In genomic region chr15:9131499-9131888, GRCm38 (mm10) we compare ENCODE assay signal across 13 mouse cellular contexts. TPM values are rescaled to one million over a fixed set of nuclear protein-coding genes. Genes with fewer than 3 reads are reported as not detected.
DNase-seq lines count a peak whose midpoint lies in the region; ATAC-seq and TF ChIP-seq lines count a peak whose summit lies in the region.
"Had no signal": no experiment of that assay in that cellular context is flagged by ENCODE, and none has a peak within 500 bp of the region (broad histone marks: within the 10 kb centered on the region; RNA-seq: fewer than 3 reads in every experiment).

No protein-coding gene starts in this region.

- 85% methylated on average over 4 of the region's 4 CpGs for WGBS in heart, embryonic 10.5 days
- WGBS in spleen, adult 2 months: 68% methylated on average over 4 of the region's 4 CpGs
- 67% methylated on average over 4 of the region's 4 CpGs for WGBS in liver, embryonic 13.5 days (ENCODE audit: insufficient replicate concordance)
- 54% methylated on average over 4 of the region's 4 CpGs for WGBS in stomach, postnatal 0 days

- no peaks in the 10 kb centered on the region for H3K9me3 ChIP-seq in heart, embryonic 10.5 days
- no peaks in the 10 kb centered on the region for H3K9me3 ChIP-seq in liver, embryonic 13.5 days (replicated peaks)
- H3K9me3 ChIP-seq in stomach, postnatal 0 days (ENCODE audit: control insufficient read depth, low read length): no peaks in the 10 kb centered on the region

- peaks cover 77% of the 10 kb centered on the region for H3K36me3 ChIP-seq in heart, embryonic 10.5 days
- H3K36me3 ChIP-seq in spleen, adult 2 months (ENCODE audit: control insufficient read depth, insufficient read depth, low read length): no peaks in the 10 kb centered on the region
- H3K36me3 ChIP-seq in liver, embryonic 13.5 days: peaks cover 82% of the 10 kb centered on the region
- no peaks in the 10 kb centered on the region for H3K36me3 ChIP-seq in stomach, postnatal 0 days (ENCODE audit: control insufficient read depth, insufficient read depth, low read length)

- no peak for ATAC-seq in liver, embryonic 13.5 days (ENCODE audit: low read depth)
- ATAC-seq in stomach, postnatal 0 days (ENCODE audit: low FRiP score, low TSS enrichment): peak; percentile 72

- H3K4me1 ChIP-seq in heart, embryonic 10.5 days: 0 out of 2 replicates have a peak, but pooled peaks cover 6% of the 10 kb centered on the region
- no peaks in the 10 kb centered on the region for H3K4me1 ChIP-seq in spleen, adult 2 months (ENCODE audit: control insufficient read depth, insufficient read depth, insufficient read length)
- H3K4me1 ChIP-seq in liver, embryonic 13.5 days (replicated peaks): peaks cover 32% of the 10 kb centered on the region
- 0 out of 2 replicates have a peak, but pooled peaks cover 4% of the 10 kb centered on the region for H3K4me1 ChIP-seq in stomach, postnatal 0 days (replicated peaks; ENCODE audit: control insufficient read depth, insufficient read depth)

- no peak overlapping the region for H3K27ac ChIP-seq in heart, embryonic 10.5 days
- peak overlapping the region; percentile 45 for H3K27ac ChIP-seq in spleen, adult 2 months (ENCODE audit: insufficient read depth, low read length)
- H3K27ac ChIP-seq in liver, embryonic 13.5 days: peak overlapping the region; percentile 13; the same call in 1 of the 2 replicates
- H3K27ac ChIP-seq in stomach, postnatal 0 days (replicated peaks): peak overlapping the region; percentile 76

- no peaks in the 10 kb centered on the region for H3K27me3 ChIP-seq in heart, embryonic 10.5 days (ENCODE audit: insufficient read depth, poor library complexity, severe bottlenecking)
- H3K27me3 ChIP-seq in spleen, adult 2 months (ENCODE audit: control insufficient read depth, insufficient read depth, low read length): no peaks in the 10 kb centered on the region
- no peaks in the 10 kb centered on the region for H3K27me3 ChIP-seq in liver, embryonic 13.5 days
- no peaks in the 10 kb centered on the region for H3K27me3 ChIP-seq in stomach, postnatal 0 days (ENCODE audit: control insufficient read depth, insufficient read depth, low read length)

- H3K4me3 ChIP-seq in heart, embryonic 10.5 days: no peak overlapping the region
- H3K4me3 ChIP-seq in spleen, adult 2 months (ENCODE audit: extremely low read depth, insufficient read depth, insufficient read length): no peak overlapping the region
- H3K4me3 ChIP-seq in liver, embryonic 13.5 days (replicated peaks): no peak overlapping the region
- no peak overlapping the region for H3K4me3 ChIP-seq in stomach, postnatal 0 days (ENCODE audit: low read depth, low read length)

- H3K9ac ChIP-seq in liver, embryonic 13.5 days: no peak overlapping the region
- no peak overlapping the region for H3K9ac ChIP-seq in stomach, postnatal 0 days (ENCODE audit: low read length)

- TF ChIP-seq CTCF in spleen, adult 2 months (IDR thresholded peaks at IDR 0.05; ENCODE audit: extremely low read depth, insufficient read depth, insufficient read length, insufficient replicate concordance): no peak
- no peak for TF ChIP-seq CTCF in stomach, postnatal 0 days (IDR thresholded peaks at IDR 0.05; ENCODE audit: low read depth)

- H3K4me2 ChIP-seq in liver, embryonic 13.5 days: no peak overlapping the region
- H3K4me2 ChIP-seq in stomach, postnatal 0 days (replicated peaks; ENCODE audit: low read depth): no peak overlapping the region

- DNase-seq in heart, adult 8-10 months (ENCODE audit: low spot score): peak; percentile 6
- no peak for DNase-seq in heart, embryonic 10.5 days (ENCODE audit: low spot score)
- DNase-seq in spleen, adult 2 months (ENCODE audit: low read depth in 1 of 2, low spot score in 2 of 2): no peak
- no peak for DNase-seq in spleen, postnatal 10 days (ENCODE audit: low spot score in 2 of 2)
- no peak for DNase-seq in liver, embryonic 13.5 days
- DNase-seq in stomach, postnatal 0 days (ENCODE audit: low spot score): no peak
- no peak for DNase-seq in cerebellum, postnatal 36 days
- no peak for DNase-seq in MN1 (ENCODE audit: low spot score)
- DNase-seq: adrenal gland, postnatal 36 days; B cell, adult 2 months; kidney, adult 8-10 months; lung, postnatal 10 days; thymus, postnatal 25 days had no signal

- no peak for TF ChIP-seq POLR2A in spleen, adult 2 months (IDR thresholded peaks at IDR 0.05; ENCODE audit: low read depth, low read length)

- no peak for TF ChIP-seq EP300 in stomach, postnatal 0 days (optimal IDR thresholded peaks at IDR 0.05)

RNA-seq across cellular contexts. Expression of gene Lmbrd2, which starts 8.9 kb away (rescaled TPM):
- 10 to 100 TPM; 12.8 to 14.6 (median 13.6) TPM for total RNA-seq in heart, adult 8-10 months (2022)
- 2.1 and 2.2 TPM in 2 replicates for polyA plus RNA-seq in heart, embryonic 10.5 days (2016; fragmentation: Nextera tagmentation; extraction: Ambion mirVana)
- polyA plus RNA-seq in spleen, adult 2 months (2012; rRNA removed): 5.4 and 5.6 TPM in 2 replicates
- 2.0 and 2.2 TPM in 2 replicates for polyA plus RNA-seq in liver, embryonic 13.5 days (2015; fragmentation: Nextera tagmentation; extraction: Ambion mirVana)
- 2.7 and 3.1 TPM in 2 replicates for polyA plus RNA-seq in stomach, postnatal 0 days (2015; fragmentation: Nextera tagmentation; extraction: Ambion mirVana)

RNA-seq across cellular contexts. Expression of gene Skp2, which starts 23.7 kb away (rescaled TPM):
- total RNA-seq in heart, adult 8-10 months (2022): under 1 TPM; 0.28 to 0.55 (median 0.40) TPM
- 58.1 and 76.3 TPM in 2 replicates for polyA plus RNA-seq in heart, embryonic 10.5 days (2016; fragmentation: Nextera tagmentation; extraction: Ambion mirVana)
- polyA plus RNA-seq in spleen, adult 2 months (2012; rRNA removed): 2.5 TPM in 2 replicates
- 26.8 and 34.9 TPM in 2 replicates for polyA plus RNA-seq in liver, embryonic 13.5 days (2015; fragmentation: Nextera tagmentation; extraction: Ambion mirVana)
- polyA plus RNA-seq in stomach, postnatal 0 days (2015; fragmentation: Nextera tagmentation; extraction: Ambion mirVana): 8.6 and 9.7 TPM in 2 replicates
